Mouse (Mus musculus) liver, embryonic 15.5 days (tissue): ENCODE results near the gene Ccdc97. TPM values are rescaled to one million over a fixed set of nuclear protein-coding genes. Genes with fewer than 3 reads are reported as not detected.

Experiments
- ATAC-seq: fragments of 200-750 bp; cut with Nextera tagmentation; 2 replicates; pipeline ENCODE4 v1.8.0; 2017; ENCODE audit warnings: moderate number of reproducible peaks, mild to moderate bottlenecking, moderate library complexity; ENCODE audit not compliant: insufficient read depth
- H3K27ac ChIP-seq: fragments of 300-500 bp; sonication (generic); replicated peaks from 2 replicates; pipeline ENCODE4 v1.5.1; 2015; ENCODE audit warnings: mild to moderate bottlenecking, inconsistent platforms
- H3K27me3 ChIP-seq: fragments of 300-500 bp; sonication (generic); 2 replicates; pipeline ENCODE4 v1.6.1; 2015; ENCODE audit warnings: mild to moderate bottlenecking, inconsistent platforms
- H3K36me3 ChIP-seq: fragments of 300-500 bp; sonication (generic); replicated peaks from 2 replicates; pipeline ENCODE4 v1.6.1; 2015; ENCODE audit warnings: moderate library complexity, mild to moderate bottlenecking, inconsistent platforms
- H3K4me1 ChIP-seq: fragments of 300-500 bp; sonication (generic); replicated peaks from 2 replicates; pipeline ENCODE4 v1.6.1; 2015; ENCODE audit warnings: inconsistent platforms
- H3K4me2 ChIP-seq: fragments of 300-500 bp; sonication (generic); 2 replicates; pipeline ENCODE4 v1.6.1; 2015; ENCODE audit warnings: moderate library complexity, mild to moderate bottlenecking, inconsistent platforms
- H3K4me3 ChIP-seq: fragments of 300-500 bp; sonication (generic); replicated peaks from 2 replicates; pipeline ENCODE4 v1.5.1; 2015; ENCODE audit warnings: mild to moderate bottlenecking, inconsistent platforms
- H3K9ac ChIP-seq: fragments of 300-500 bp; sonication (generic); 2 replicates; pipeline ENCODE4 v1.6.1; 2015; ENCODE audit warnings: moderate library complexity, mild to moderate bottlenecking, inconsistent platforms
- H3K9me3 ChIP-seq: fragments of 300-500 bp; sonication (generic); replicated peaks from 2 replicates; pipeline ENCODE4 v1.6.1; 2016; ENCODE audit warnings: inconsistent platforms
- WGBS: fragments of 180-500 bp; shearing (Covaris S2); methylation state at CpG from one replicate; pipeline ENCODE4 v1.1.7; 2015; ENCODE audit warnings: mixed read lengths; ENCODE audit not compliant: insufficient replicate concordance; 5-methylcytosine and 5-hydroxymethylcytosine counted together
- polyA plus RNA-seq: library from polyadenylated mRNA; unstranded; fragments of >200 nt; fragmentation: Nextera tagmentation; extraction: Ambion mirVana; gene quantifications from 2 replicates; pipeline ENCODE4 v1.2.1, GENCODE M21; 2015

Ccdc97 gene
- polyA plus RNA-seq, 1 experiment from 2014 or later, result 9.7 TPM

GRCm38 (mm10) chr7:25666381-25666780, 52.5 kb downstream of the Ccdc97 start:
- Histone ChIP-seq H3K4me3 (no peak overlapping the region), H3K4me1 (0 out of 2 replicates have a peak, but pooled peaks cover 4% of the 10 kb centered on the region), H3K9ac (no peak overlapping the region), H3K9me3 (no peaks in the 10 kb centered on the region), H3K27me3 (no peaks in the 10 kb centered on the region), H3K4me2 (no peak overlapping the region), H3K36me3 (peaks cover 49% of the 10 kb centered on the region), H3K27ac (no peak overlapping the region)
- WGBS, result 71% methylated on average over 8 of the region's 8 CpGs
- no peak for ATAC-seq

Other genes with a start within 250 kb of the Ccdc97 start
- 11.1 and 13.0 TPM in 2 replicates for gene Ceacam1, start 241.5 kb downstream of the Ccdc97 start, polyA plus RNA-seq
- not detected in 2 replicates for gene Ceacam2, start 179.2 kb downstream of the Ccdc97 start, polyA plus RNA-seq
- 0.38 and 0.60 TPM in 2 replicates for gene Erich4, start 103.2 kb downstream of the Ccdc97 start, polyA plus RNA-seq
- 7.9 and 8.6 TPM in 2 replicates for gene Dmac2, start 99.7 kb downstream of the Ccdc97 start, polyA plus RNA-seq
- 2.7 and 2.8 TPM in 2 replicates for gene B3gnt8, start 92.4 kb downstream of the Ccdc97 start, polyA plus RNA-seq
- gene Bckdha, start 60.1 kb downstream of the Ccdc97 start, polyA plus RNA-seq, result 30.2 and 39.3 TPM in 2 replicates
- gene Exosc5, start 59.9 kb downstream of the Ccdc97 start, polyA plus RNA-seq, result 46.1 and 50.8 TPM in 2 replicates
- 0.96 and 1.0 TPM in 2 replicates for gene Tmem91, start 43.9 kb downstream of the Ccdc97 start, polyA plus RNA-seq
- gene B9d2, start 38.3 kb downstream of the Ccdc97 start, polyA plus RNA-seq, result 19.9 and 23.2 TPM in 2 replicates
- gene Tgfb1, start 32.1 kb downstream of the Ccdc97 start, polyA plus RNA-seq, result 5.0 and 6.0 TPM in 2 replicates
- gene Hnrnpul1, start 35.7 kb upstream of the Ccdc97 start, polyA plus RNA-seq, result 26.8 and 28.0 TPM in 2 replicates
- 18.1 and 22.2 TPM in 2 replicates for gene Axl, start 69.6 kb upstream of the Ccdc97 start, polyA plus RNA-seq
- gene Cyp2s1, start 97.8 kb upstream of the Ccdc97 start, polyA plus RNA-seq, result 0.46 TPM in 2 replicates
- 0.07 TPM in 1 of 2 replicates, not detected in the other for gene Cyp2b10, start 178.5 kb upstream of the Ccdc97 start, polyA plus RNA-seq